Mouse (Mus musculus) c-Kit-positive CD71-negative TER-119-negative erythroid progenitor cells, embryonic 14.5 days (primary cell): ENCODE measurements around the gene Dnajc12.
"Not testable (repeated sequence)": the region's sequence is repeated elsewhere in the genome, so short reads cannot be mapped to it uniquely, and the experiment has no call there.

Experiments
- DNase-seq: peaks from one replicate; pipeline ENCODE4 v3.0.0-alpha.2; 2013; ENCODE audit warnings: low read depth

Dnajc12 gene

GRCm38 (mm10) chr10:63382372-63383279 is at the start of gene Dnajc12:
TSS of gene Dnajc12 (plus strand) at chr10:63382443.
- DNase-seq = peak; percentile 92

- DNase-seq = no peak
Measured at GRCm38 (mm10) chr10:63336901-63337300, 45.3 kb upstream of the Dnajc12 start.

- DNase-seq = no peak
Measured at GRCm38 (mm10) chr10:63337326-63337725, 44.9 kb upstream of the Dnajc12 start.

- no peak for DNase-seq
Measured at GRCm38 (mm10) chr10:63337951-63338836, 44.0 kb upstream of the Dnajc12 start.

- peak; percentile 72 for DNase-seq
Measured at GRCm38 (mm10) chr10:63338914-63339643, 43.2 kb upstream of the Dnajc12 start.

- no peak for DNase-seq
Measured at GRCm38 (mm10) chr10:63341351-63341750, 40.9 kb upstream of the Dnajc12 start.

- no peak for DNase-seq
Measured at GRCm38 (mm10) chr10:63344751-63345150, 37.5 kb upstream of the Dnajc12 start.

- no peak for DNase-seq
Measured at GRCm38 (mm10) chr10:63348291-63348690, 34.0 kb upstream of the Dnajc12 start.

- no peak for DNase-seq
Measured at GRCm38 (mm10) chr10:63350666-63351065, 31.6 kb upstream of the Dnajc12 start.

GRCm38 (mm10) chr10:63351099-63351498 is 31.1 kb upstream of the Dnajc12 start:
- DNase-seq = not testable (repeated sequence)

GRCm38 (mm10) chr10:63352111-63352510 is 30.1 kb upstream of the Dnajc12 start:
- DNase-seq = no peak

GRCm38 (mm10) chr10:63360502-63360901 is 21.7 kb upstream of the Dnajc12 start:
- no peak for DNase-seq

- no peak for DNase-seq
Measured at GRCm38 (mm10) chr10:63365918-63366455, 16.3 kb upstream of the Dnajc12 start.

GRCm38 (mm10) chr10:63367386-63367785 is 14.9 kb upstream of the Dnajc12 start:
- no peak for DNase-seq

- DNase-seq = no peak
Measured at GRCm38 (mm10) chr10:63368041-63368440, 14.2 kb upstream of the Dnajc12 start.

GRCm38 (mm10) chr10:63376303-63376702 is 5.9 kb upstream of the Dnajc12 start:
- no peak for DNase-seq

GRCm38 (mm10) chr10:63377468-63377867 is 4.8 kb upstream of the Dnajc12 start:
- DNase-seq = peak; percentile 64

- no peak for DNase-seq
Measured at GRCm38 (mm10) chr10:63378948-63379680, 3.1 kb upstream of the Dnajc12 start.

- no peak for DNase-seq
Measured at GRCm38 (mm10) chr10:63381498-63382280, 554 bp upstream of the Dnajc12 start, which contains the start of gene Sirt1. TSS of gene Sirt1 (minus strand) at chr10:63381704.

GRCm38 (mm10) chr10:63385897-63386296 is 3.7 kb downstream of the Dnajc12 start:
- DNase-seq = not testable (repeated sequence)
